Mouse (Mus musculus) megakaryocyte, embryonic 14.5 days (primary cell): ENCODE results near the gene Prom1.

Source experiments
- FLI1 ChIP-seq: IDR thresholded peaks from 2 replicates; pipeline ENCODE4 v1.6.1; 2012; ENCODE audit warnings: low read length, inconsistent platforms, mixed read lengths
- GATA1 ChIP-seq: IDR thresholded peaks from 3 replicates; pipeline ENCODE4 v1.6.1; 2012; ENCODE audit warnings: mixed read lengths, low read length, inconsistent platforms, borderline replicate concordance

DNA sequence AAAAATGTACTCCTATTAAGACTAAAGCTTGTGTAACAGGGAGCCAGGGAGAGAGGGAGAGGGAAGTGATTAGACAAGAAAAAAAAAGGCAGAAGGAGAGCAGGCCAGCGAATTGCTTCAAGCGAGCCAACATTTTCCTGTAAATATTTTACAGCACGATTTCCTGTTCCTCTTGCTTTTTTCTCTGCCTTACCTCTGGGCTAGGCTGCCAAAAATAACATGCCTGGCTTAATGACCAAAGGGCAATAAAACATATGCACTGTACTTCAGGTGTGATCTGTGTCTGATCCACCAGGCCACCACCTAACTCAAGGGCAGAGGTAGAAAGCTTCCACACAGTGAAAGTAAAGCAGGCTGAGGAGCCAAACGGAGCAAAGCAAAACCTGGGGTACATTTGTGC lies 3.4 kb upstream of the Prom1 start:
- no peak for TF ChIP-seq GATA1
- TF ChIP-seq FLI1 = no peak
